Mouse (Mus musculus) testis, adult 2 months (tissue): ENCODE data around the gene Adam30. TPM values are rescaled to one million over a fixed set of nuclear protein-coding genes. Genes with fewer than 3 reads are reported as not detected.

Source experiments
- H3K27ac ChIP-seq: fragments of 200-500 bp; 2 replicates; pipeline ENCODE4 v1.5.1; 2012; ENCODE audit warnings: low read depth, low read length; ENCODE audit not compliant: control insufficient read depth, insufficient read depth
- H3K27me3 ChIP-seq: fragments of 200-500 bp; 2 replicates; pipeline ENCODE4 v1.6.1; 2012; ENCODE audit warnings: mild to moderate bottlenecking, low read length, moderate library complexity; ENCODE audit not compliant: control insufficient read depth, insufficient read depth
- H3K36me3 ChIP-seq: fragments of 200-500 bp; 2 replicates; pipeline ENCODE4 v1.6.1; 2012; ENCODE audit warnings: mild to moderate bottlenecking, low read length; ENCODE audit not compliant: control insufficient read depth, insufficient read depth
- H3K4me1 ChIP-seq: fragments of 200-500 bp; 2 replicates; pipeline ENCODE4 v1.6.1; 2012; ENCODE audit warnings: low read length; ENCODE audit not compliant: control insufficient read depth, insufficient read depth
- H3K4me3 ChIP-seq: fragments of 200-500 bp; 2 replicates; pipeline ENCODE4 v1.5.1; 2012; ENCODE audit warnings: low read depth, mild to moderate bottlenecking, low read length, moderate library complexity, mixed read lengths; ENCODE audit not compliant: control insufficient read depth
- CTCF ChIP-seq: fragments of 200-500 bp; IDR thresholded peaks from 2 replicates; pipeline ENCODE4 v1.5.1; 2012; ENCODE audit warnings: low read depth, mild to moderate bottlenecking, inconsistent platforms, low read length, moderate library complexity; ENCODE audit not compliant: control insufficient read depth, insufficient read depth, insufficient replicate concordance
- POLR2A ChIP-seq: fragments of 200-500 bp; IDR thresholded peaks from 2 replicates; pipeline ENCODE4 v1.6.1; 2012; ENCODE audit warnings: low read depth, mild to moderate bottlenecking, inconsistent platforms, low read length, moderate library complexity; ENCODE audit not compliant: control insufficient read depth
- polyA plus RNA-seq: library from polyadenylated mRNA; depleted of rRNA; stranded (reverse); fragments of >200 nt; gene quantifications from 2 replicates; pipeline ENCODE4 v1.2.3, GENCODE M21; 2012; rRNA removed

The Adam30 gene
- polyA plus RNA-seq, 1 experiment: 45.1 TPM

DNA sequence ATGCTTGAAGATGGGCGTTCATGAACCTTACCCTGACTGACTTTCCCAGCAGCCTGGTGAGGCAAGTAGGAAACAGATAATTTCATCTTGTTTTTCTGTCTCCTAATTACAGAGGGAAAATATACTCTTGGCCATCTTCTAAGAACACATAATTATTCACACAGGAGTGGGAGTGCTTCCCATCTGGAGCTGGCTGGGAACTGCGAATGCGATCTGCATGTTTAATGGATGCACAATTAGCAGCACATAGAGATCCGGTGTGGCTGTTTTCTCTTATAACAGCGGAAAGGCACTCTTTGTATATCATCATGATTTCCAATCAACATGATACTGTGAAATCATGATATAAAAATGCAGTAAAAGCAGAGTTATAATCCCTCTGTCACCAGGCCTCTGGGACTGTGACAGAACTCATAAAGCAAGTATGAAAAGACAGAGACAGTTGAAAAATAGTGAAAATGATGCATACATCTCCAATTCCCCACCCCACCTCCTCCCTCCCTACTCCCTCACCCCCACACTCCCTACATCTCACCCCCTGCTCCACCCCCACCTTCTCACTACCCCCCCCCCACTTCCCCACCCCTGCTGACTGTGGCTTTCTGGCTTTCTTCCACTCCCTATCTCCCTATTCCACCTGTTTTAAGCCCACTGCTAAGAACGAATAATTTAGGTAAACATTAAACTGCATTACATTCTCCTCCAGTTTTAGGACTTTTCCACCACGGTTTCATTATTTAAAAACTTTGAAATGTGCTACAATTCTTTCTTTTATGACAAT is 51.1 kb downstream of the Adam30 start:
- H3K36me3 ChIP-seq: no peaks in the 10 kb centered on the region
- no peak overlapping the region for H3K27ac ChIP-seq
- H3K27me3 ChIP-seq: no peaks in the 10 kb centered on the region
- TF ChIP-seq CTCF (no peak), POLR2A (no peak)
- no peak overlapping the region for H3K4me3 ChIP-seq
- H3K4me1 ChIP-seq: no peaks in the 10 kb centered on the region

Other genes with a start within 250 kb of the Adam30 start
- gene Notch2, start 147.1 kb upstream of the Adam30 start, polyA plus RNA-seq: 4.3 and 5.2 TPM in 2 replicates
- 0.37 and 0.43 TPM in 2 replicates for gene Reg4, start 61.5 kb downstream of the Adam30 start, polyA plus RNA-seq
- gene Hmgcs2, start 119.8 kb downstream of the Adam30 start, polyA plus RNA-seq: 42.8 and 59.5 TPM in 2 replicates
- 18.1 and 18.2 TPM in 2 replicates for gene Phgdh, start 179.4 kb downstream of the Adam30 start, polyA plus RNA-seq
- gene Zfp697, start 221.8 kb downstream of the Adam30 start, polyA plus RNA-seq: 1.1 and 1.2 TPM in 2 replicates